9 mouse cellular contexts compared by ENCODE assay signal in the genomic region with DNA sequence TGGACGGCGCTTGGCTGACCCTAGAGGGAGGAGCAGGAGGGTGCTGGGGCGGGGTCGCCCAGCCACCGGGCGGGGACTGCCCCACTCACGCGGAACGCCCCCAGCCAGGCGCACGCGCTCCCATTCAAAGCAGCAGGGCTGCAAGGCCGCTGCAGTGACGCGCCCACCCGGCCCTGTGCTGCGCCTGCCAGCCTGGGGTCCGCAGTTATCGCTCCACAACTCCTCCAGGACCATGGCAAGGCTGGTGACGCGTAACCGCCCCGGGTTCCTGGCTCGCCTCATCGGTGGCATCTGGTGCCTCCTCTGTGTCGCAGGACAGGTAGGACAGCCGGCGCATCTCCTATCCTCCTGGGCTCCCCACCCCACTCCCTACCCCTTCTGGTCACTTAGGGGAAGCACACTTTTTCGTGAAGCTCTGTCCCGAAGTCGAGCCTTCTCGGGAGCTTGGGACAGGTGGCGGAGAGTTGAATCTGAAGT. TPM values are rescaled to one million over a fixed set of nuclear protein-coding genes. Genes with fewer than 3 reads are reported as not detected.
DNase-seq lines count a peak whose midpoint lies in the region; ATAC-seq lines count a peak whose summit lies in the region.
"Had no signal": no experiment of that assay in that cellular context is flagged by ENCODE, and none has a peak within 500 bp of the region (broad histone marks: within the 10 kb centered on the region; RNA-seq: fewer than 3 reads in every experiment).

No protein-coding gene starts in this region.

- DNase-seq in urinary bladder, adult 18-20 months (ENCODE audit: low spot score in 2 of 2) = peak; percentile 33 to 50
- DNase-seq in urinary bladder, postnatal 10 days (ENCODE audit: low spot score) = no peak
- peak; percentile 72 for DNase-seq in hindbrain, embryonic 10.5 days (ENCODE audit: low spot score)
- DNase-seq in left cerebral cortex, adult 11 months (ENCODE audit: low spot score) = peak; percentile 1
- DNase-seq in lung, postnatal 25 days (ENCODE audit: low spot score) = peak; percentile 29
- peak; percentile 26 for DNase-seq in right cerebral cortex, postnatal 25 days
- no peak for DNase-seq in B cell, adult 2 months

- peak overlapping the region; percentile 48 for H3K4me3 ChIP-seq in forebrain, embryonic 12.5 days (replicated peaks)
- peak overlapping the region; percentile 64 for H3K4me3 ChIP-seq in hindbrain, embryonic 10.5 days

- H3K27me3 ChIP-seq in forebrain, embryonic 12.5 days = peaks cover 34% of the 10 kb centered on the region
- H3K27me3 ChIP-seq in hindbrain, embryonic 10.5 days (ENCODE audit: insufficient read depth, poor library complexity, severe bottlenecking) = peaks cover 47% of the 10 kb centered on the region

- H3K27ac ChIP-seq in forebrain, embryonic 12.5 days = no peak overlapping the region
- peak overlapping the region; percentile 72 for H3K27ac ChIP-seq in hindbrain, embryonic 10.5 days

- peaks cover 15% of the 10 kb centered on the region for H3K4me1 ChIP-seq in forebrain, embryonic 12.5 days
- peaks cover 18% of the 10 kb centered on the region for H3K4me1 ChIP-seq in hindbrain, embryonic 10.5 days (replicated peaks)

- peak overlapping the region; percentile 52 for H3K9ac ChIP-seq in forebrain, embryonic 12.5 days

- peak; percentile 94 for ATAC-seq in forebrain, embryonic 12.5 days (ENCODE audit: low FRiP score)
- ATAC-seq: Patski had no signal

- peak overlapping the region; percentile 91 for H3K4me2 ChIP-seq in forebrain, embryonic 12.5 days

- H3K36me3 ChIP-seq in forebrain, embryonic 12.5 days (replicated peaks) = no peaks in the 10 kb centered on the region
- H3K36me3 ChIP-seq in hindbrain, embryonic 10.5 days = no peaks in the 10 kb centered on the region

- WGBS in forebrain, embryonic 12.5 days = under 1% methylated on average over 33 of the region's 33 CpGs
- under 1% methylated on average over 33 of the region's 33 CpGs for WGBS in hindbrain, embryonic 10.5 days

- H3K9me3 ChIP-seq in forebrain, embryonic 12.5 days = no peaks in the 10 kb centered on the region
- H3K9me3 ChIP-seq in hindbrain, embryonic 10.5 days = no peaks in the 10 kb centered on the region

RNA-seq across cellular contexts. Expression of gene Adamtsl1, which starts 0.3 kb away (rescaled TPM):
- polyA plus RNA-seq in forebrain, embryonic 12.5 days (2016; fragmentation: Nextera tagmentation; extraction: Ambion mirVana) = 7.6 and 11.6 TPM in 2 replicates
- 3.7 and 6.2 TPM in 2 replicates for polyA plus RNA-seq in hindbrain, embryonic 10.5 days (2016; fragmentation: Nextera tagmentation; extraction: Ambion mirVana)
- polyA plus RNA-seq: Patski had no signal

Comparison
In these comparisons a context has a peak if more than half of its experiments do, and no peak if none do; other contexts are left out.
1. DNase-seq: peak in urinary bladder, adult 18-20 months (2 of 2), hindbrain, embryonic 10.5 days (single experiment), left cerebral cortex, adult 11 months (single experiment), lung, postnatal 25 days (single experiment) and right cerebral cortex, postnatal 25 days (single experiment); none in urinary bladder, postnatal 10 days (single experiment) and B cell, adult 2 months (0 of 2).